Mouse (Mus musculus): Measurements from ENCODE around the gene Nsun4. TPM values are rescaled to one million over a fixed set of nuclear protein-coding genes. Genes with fewer than 3 reads are reported as not detected.

Nsun4 gene
- polyA plus RNA-seq, 1 experiment from 2014 or later = 34.5 TPM

- H3K4me3 ChIP-seq (ENCODE audit: low read depth, low read length) = no peak overlapping the region
- no peak overlapping the region for H3K27ac ChIP-seq (ENCODE audit: low read depth, low read length)
- no peak overlapping the region for H3K4me2 ChIP-seq (replicated peaks; ENCODE audit: low read depth)
- no peaks in the 10 kb centered on the region for H3K9me3 ChIP-seq (ENCODE audit: control insufficient read depth)
- H3K9ac ChIP-seq (ENCODE audit: low read depth, low read length) = no peak overlapping the region
- 59% methylated on average over 6 of the region's 6 CpGs for WGBS
- no peak for TF ChIP-seq CTCF (IDR thresholded peaks at IDR 0.05; ENCODE audit: low read depth)
- H3K27me3 ChIP-seq (replicated peaks; ENCODE audit: control insufficient read depth, insufficient read depth, low read length) = no peaks in the 10 kb centered on the region
- no peaks in the 10 kb centered on the region for H3K4me1 ChIP-seq (replicated peaks; ENCODE audit: control insufficient read depth, insufficient read depth, low read length)
- no peak for ATAC-seq
- H3K36me3 ChIP-seq (ENCODE audit: control insufficient read depth, insufficient read depth) = peaks cover 29% of the 10 kb centered on the region
These were observed 16.4 kb upstream of the Nsun4 start for GRCm38 (mm10) chr4:116070116-116070515.

DNA sequence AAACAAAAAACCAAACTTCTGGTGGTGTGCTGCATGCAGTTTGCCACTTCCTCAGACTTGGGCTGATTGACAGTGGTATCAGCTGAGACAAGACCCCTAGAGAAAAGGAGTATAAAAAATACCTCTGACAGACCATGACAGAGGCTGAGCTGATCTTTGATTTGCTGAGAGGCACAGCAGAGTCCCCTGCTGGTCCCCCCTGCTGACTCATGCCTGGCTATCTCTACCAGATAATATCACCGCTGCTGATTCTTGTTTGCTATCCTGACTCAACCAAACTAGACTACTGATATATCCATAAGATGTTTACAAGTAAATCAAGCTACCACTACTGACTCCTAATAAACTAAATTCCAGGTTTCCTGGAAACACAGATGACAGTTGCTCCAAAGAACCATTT is 10.2 kb upstream of the Nsun4 start:
- Histone ChIP-seq H3K27ac (ENCODE audit: low read depth, low read length) (no peak overlapping the region), H3K4me2 (replicated peaks; ENCODE audit: low read depth) (no peak overlapping the region), H3K9me3 (ENCODE audit: control insufficient read depth) (no peaks in the 10 kb centered on the region), H3K4me3 (ENCODE audit: low read depth, low read length) (no peak overlapping the region), H3K36me3 (ENCODE audit: control insufficient read depth, insufficient read depth) (peaks cover 16% of the 10 kb centered on the region), H3K4me1 (replicated peaks; ENCODE audit: control insufficient read depth, insufficient read depth, low read length) (no peaks in the 10 kb centered on the region), H3K9ac (ENCODE audit: low read depth, low read length) (no peak overlapping the region), H3K27me3 (replicated peaks; ENCODE audit: control insufficient read depth, insufficient read depth, low read length) (no peaks in the 10 kb centered on the region)
- no peak for ATAC-seq
- WGBS = 44% methylated on average over 1 of the region's 1 CpGs
- TF ChIP-seq CTCF (IDR thresholded peaks at IDR 0.05; ENCODE audit: low read depth) = no peak

- no peaks in the 10 kb centered on the region for H3K27me3 ChIP-seq (replicated peaks; ENCODE audit: control insufficient read depth, insufficient read depth, low read length)
- no peak overlapping the region for H3K27ac ChIP-seq (ENCODE audit: low read depth, low read length)
- ATAC-seq = no peak
- 76% methylated on average over 5 of the region's 5 CpGs for WGBS
- H3K4me3 ChIP-seq (ENCODE audit: low read depth, low read length) = no peak overlapping the region
- H3K4me1 ChIP-seq (replicated peaks; ENCODE audit: control insufficient read depth, insufficient read depth, low read length) = no peaks in the 10 kb centered on the region
- no peak for TF ChIP-seq CTCF (IDR thresholded peaks at IDR 0.05; ENCODE audit: low read depth)
- no peak overlapping the region for H3K9ac ChIP-seq (ENCODE audit: low read depth, low read length)
- no peak overlapping the region for H3K4me2 ChIP-seq (replicated peaks; ENCODE audit: low read depth)
- H3K9me3 ChIP-seq (ENCODE audit: control insufficient read depth) = no peaks in the 10 kb centered on the region
- H3K36me3 ChIP-seq (ENCODE audit: control insufficient read depth, insufficient read depth) = no peaks in the 10 kb centered on the region
These were observed 5.5 kb upstream of the Nsun4 start for GRCm38 (mm10) chr4:116059012-116059726.

- peak; percentile 23; the same call in 1 of the 2 replicates for TF ChIP-seq CTCF (IDR thresholded peaks at IDR 0.05; ENCODE audit: low read depth)
- no peak for ATAC-seq
- 4% methylated on average over 1 of the region's 1 CpGs for WGBS
These were observed 3.9 kb upstream of the Nsun4 start for GRCm38 (mm10) chr4:116057559-116057958.

DNA sequence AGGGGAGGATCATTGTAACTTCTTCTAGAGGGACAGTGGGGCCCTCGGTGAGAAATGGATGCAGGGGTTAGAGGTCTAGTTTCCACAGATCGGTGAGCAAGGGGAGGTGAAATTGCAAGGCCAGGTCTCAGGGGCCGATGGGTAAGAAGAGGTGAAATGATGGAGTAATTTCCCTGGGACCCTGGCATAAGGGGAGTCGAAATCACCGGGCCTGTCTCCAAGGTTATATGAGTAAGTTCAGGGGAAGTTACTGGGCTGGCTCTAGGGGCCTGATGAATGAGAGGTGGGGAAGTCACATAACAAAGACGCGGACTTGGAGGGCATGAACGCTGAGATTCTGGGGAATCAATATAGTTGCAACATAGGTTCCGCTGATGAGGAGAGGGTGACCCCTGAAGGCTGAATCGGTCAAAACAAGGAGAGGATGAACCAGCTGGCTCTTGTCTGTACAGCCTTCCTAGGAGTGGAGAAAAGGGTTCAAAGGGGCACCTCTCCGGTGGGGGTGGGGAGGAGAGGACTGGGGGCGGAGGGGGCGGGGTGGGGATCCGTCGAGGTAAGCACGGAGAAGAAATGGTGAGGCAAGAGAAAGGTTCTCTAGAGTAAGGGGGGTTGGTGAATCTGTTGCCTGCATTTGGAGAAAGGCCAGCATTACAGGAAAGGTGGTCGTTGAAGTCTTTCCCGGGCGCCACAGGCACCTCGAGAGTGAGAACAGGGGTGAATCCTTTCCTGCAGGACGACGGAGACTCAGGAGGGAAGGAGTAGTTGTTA is 966 bp downstream of the Nsun4 start:
- H3K4me1 ChIP-seq (replicated peaks; ENCODE audit: control insufficient read depth, insufficient read depth, low read length) = no peaks in the 10 kb centered on the region
- peak overlapping the region; percentile 52; the same call in 1 of the 2 replicates for H3K9ac ChIP-seq (ENCODE audit: low read depth, low read length)
- peak overlapping the region; percentile 85 for H3K4me2 ChIP-seq (replicated peaks; ENCODE audit: low read depth)
- 7% methylated on average over 20 of the region's 22 CpGs for WGBS
- ATAC-seq = peak; percentile 53
- no peaks in the 10 kb centered on the region for H3K9me3 ChIP-seq (ENCODE audit: control insufficient read depth)
- TF ChIP-seq CTCF (IDR thresholded peaks at IDR 0.05; ENCODE audit: low read depth) = peak; percentile 73
- H3K27ac ChIP-seq (ENCODE audit: low read depth, low read length) = peak overlapping the region; percentile 92
- H3K27me3 ChIP-seq (replicated peaks; ENCODE audit: control insufficient read depth, insufficient read depth, low read length) = no peaks in the 10 kb centered on the region
- peaks cover 7% of the 10 kb centered on the region; the same call in 1 of the 2 replicates for H3K36me3 ChIP-seq (ENCODE audit: control insufficient read depth, insufficient read depth)
- peak overlapping the region; percentile 61 for H3K4me3 ChIP-seq (ENCODE audit: low read depth, low read length)

More at GRCm38 (mm10) chr4:116057559-116057958, 3.9 kb upstream of the Nsun4 start:
- Histone ChIP-seq H3K4me2 (replicated peaks; ENCODE audit: low read depth) (no peak overlapping the region), H3K27ac (ENCODE audit: low read depth, low read length) (no peak overlapping the region), H3K4me3 (ENCODE audit: low read depth, low read length) (no peak overlapping the region), H3K4me1 (replicated peaks; ENCODE audit: control insufficient read depth, insufficient read depth, low read length) (no peaks in the 10 kb centered on the region), H3K9ac (ENCODE audit: low read depth, low read length) (no peak overlapping the region), H3K9me3 (ENCODE audit: control insufficient read depth) (no peaks in the 10 kb centered on the region), H3K36me3 (ENCODE audit: control insufficient read depth, insufficient read depth) (no peaks in the 10 kb centered on the region), H3K27me3 (replicated peaks; ENCODE audit: control insufficient read depth, insufficient read depth, low read length) (no peaks in the 10 kb centered on the region)

- Histone ChIP-seq H3K4me1 (replicated peaks; ENCODE audit: control insufficient read depth, insufficient read depth, low read length) (no peaks in the 10 kb centered on the region), H3K27me3 (replicated peaks; ENCODE audit: control insufficient read depth, insufficient read depth, low read length) (no peaks in the 10 kb centered on the region), H3K27ac (ENCODE audit: low read depth, low read length) (no peak overlapping the region), H3K9me3 (ENCODE audit: control insufficient read depth) (no peaks in the 10 kb centered on the region), H3K9ac (ENCODE audit: low read depth, low read length) (no peak overlapping the region), H3K36me3 (ENCODE audit: control insufficient read depth, insufficient read depth) (peaks cover 16% of the 10 kb centered on the region; the same call in 1 of the 2 replicates), H3K4me2 (replicated peaks; ENCODE audit: low read depth) (no peak overlapping the region), H3K4me3 (ENCODE audit: low read depth, low read length) (no peak overlapping the region)
- no peak for ATAC-seq
- 72% methylated on average over 3 of the region's 3 CpGs for WGBS
- no peak for TF ChIP-seq CTCF (IDR thresholded peaks at IDR 0.05; ENCODE audit: low read depth)
These were observed 4.5 kb downstream of the Nsun4 start for GRCm38 (mm10) chr4:116049211-116049610.

All from intestine, postnatal 0 days (tissue).